Mouse (Mus musculus) limb, embryonic 15.5 days (tissue): ENCODE measurements around the gene Ccdc173. TPM values are rescaled to one million over a fixed set of nuclear protein-coding genes. Genes with fewer than 3 reads are reported as not detected.

ENCODE experiments used
- ATAC-seq: fragments of 200-750 bp; cut with Nextera tagmentation; 2 replicates; pipeline ENCODE4 v1.8.0; 2017; ENCODE audit warnings: low read depth, moderate TSS enrichment; ENCODE audit not compliant: insufficient number of reproducible peaks, low FRiP score, low TSS enrichment
- H3K27ac ChIP-seq: fragments of 300-500 bp; sonication (generic); 2 replicates; pipeline ENCODE4 v1.5.1; 2015; ENCODE audit warnings: moderate library complexity, mild to moderate bottlenecking, inconsistent platforms
- H3K27me3 ChIP-seq: fragments of 300-500 bp; sonication (generic); 2 replicates; pipeline ENCODE4 v1.6.1; 2015; ENCODE audit warnings: inconsistent platforms
- H3K36me3 ChIP-seq: fragments of 300-500 bp; sonication (generic); 2 replicates; pipeline ENCODE4 v1.6.1; 2015; ENCODE audit warnings: inconsistent platforms
- H3K4me1 ChIP-seq: fragments of 300-500 bp; sonication (generic); 2 replicates; pipeline ENCODE4 v1.6.1; 2015; ENCODE audit warnings: inconsistent platforms
- H3K4me2 ChIP-seq: fragments of 300-500 bp; sonication (generic); 2 replicates; pipeline ENCODE4 v1.6.1; 2015; ENCODE audit warnings: mild to moderate bottlenecking, inconsistent platforms
- H3K4me3 ChIP-seq: fragments of 300-500 bp; sonication (generic); 2 replicates; pipeline ENCODE4 v1.5.1; 2015; ENCODE audit warnings: mild to moderate bottlenecking, inconsistent platforms
- H3K9ac ChIP-seq: fragments of 300-500 bp; sonication (generic); 2 replicates; pipeline ENCODE4 v1.6.1; 2015; ENCODE audit warnings: inconsistent platforms
- H3K9me3 ChIP-seq: fragments of 300-500 bp; sonication (generic); 2 replicates; pipeline ENCODE4 v1.6.1; 2016; ENCODE audit warnings: inconsistent platforms
- WGBS: fragments of 180-500 bp; shearing (Covaris S2); methylation state at CpG from one replicate; pipeline ENCODE4 v1.1.7; 2015; 5-methylcytosine and 5-hydroxymethylcytosine counted together
- polyA plus RNA-seq: library from polyadenylated mRNA; unstranded; fragments of >200 nt; fragmentation: Nextera tagmentation; extraction: Ambion mirVana; gene quantifications from 2 replicates; pipeline ENCODE4 v1.2.1, GENCODE M21; 2015

The Ccdc173 gene
- polyA plus RNA-seq, 1 experiment from 2014 or later = 1.5 TPM

DNA sequence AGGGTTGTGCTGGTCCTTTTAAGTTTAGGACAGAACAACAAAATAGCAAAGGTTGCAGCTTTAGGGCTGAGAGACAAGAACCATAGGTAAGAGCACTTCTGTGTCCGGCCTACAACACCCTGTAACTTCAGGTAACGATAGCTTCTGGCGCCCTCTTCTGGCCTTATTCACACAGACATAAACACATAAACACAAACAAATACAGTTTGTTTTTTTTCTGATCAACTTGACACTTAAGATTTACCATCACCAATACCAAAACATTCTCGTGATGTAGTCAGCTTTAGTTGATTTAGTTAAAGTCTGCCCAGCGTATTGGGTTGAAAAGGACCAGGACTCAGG is 10.6 kb downstream of the Ccdc173 start:
- no peak for ATAC-seq
- Histone ChIP-seq H3K27ac (no peak overlapping the region), H3K4me2 (no peak overlapping the region), H3K27me3 (no peaks in the 10 kb centered on the region), H3K9me3 (no peaks in the 10 kb centered on the region), H3K4me1 (no peaks in the 10 kb centered on the region), H3K4me3 (no peak overlapping the region), H3K9ac (no peak overlapping the region), H3K36me3 (peaks cover 4% of the 10 kb centered on the region; the same call in 1 of the 2 replicates)
- WGBS = 44% methylated on average over 5 of the region's 5 CpGs

DNA sequence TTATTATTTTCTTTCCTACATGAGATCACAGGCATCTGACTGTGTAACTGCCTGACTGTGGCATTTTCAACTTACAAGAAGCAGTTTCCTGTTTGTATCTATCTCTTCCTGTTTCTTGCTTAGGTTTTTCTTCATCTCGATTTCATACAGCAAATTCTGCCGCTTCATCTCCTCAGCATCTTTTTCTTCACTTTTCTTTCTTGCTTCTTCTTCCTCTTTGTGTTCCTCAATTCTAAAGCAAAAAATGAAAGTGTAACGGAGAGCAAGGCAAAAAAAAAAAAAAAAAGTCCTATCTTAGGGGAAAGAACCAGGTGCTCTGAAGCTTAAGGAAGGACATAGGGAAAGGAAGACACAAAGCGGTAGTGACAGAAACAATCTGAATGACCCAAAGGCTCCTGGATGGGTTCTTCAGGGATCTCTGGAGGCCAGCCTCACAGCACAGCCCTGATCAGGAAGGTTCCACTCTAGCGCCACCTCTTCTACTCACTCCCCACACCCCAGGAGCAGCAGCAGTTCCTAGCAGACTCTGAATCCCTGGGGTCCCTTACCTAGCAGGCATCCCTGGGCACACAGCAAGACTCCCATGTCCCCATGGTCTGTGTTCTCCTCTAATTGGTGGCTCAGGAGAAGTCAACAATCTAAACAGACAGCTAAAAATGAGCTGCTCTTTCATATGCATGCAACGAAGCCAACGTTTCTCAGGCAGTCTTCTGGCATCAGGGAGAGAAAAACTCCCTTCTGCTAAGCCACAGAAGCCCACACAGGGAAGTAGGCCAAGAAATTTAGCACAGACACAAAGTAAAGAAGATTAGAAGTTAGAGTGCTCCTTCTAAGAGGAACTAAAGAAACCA is 11.2 kb downstream of the Ccdc173 start:
- Histone ChIP-seq H3K9me3 (no peaks in the 10 kb centered on the region), H3K36me3 (peaks cover 4% of the 10 kb centered on the region; the same call in 1 of the 2 replicates), H3K4me1 (no peaks in the 10 kb centered on the region), H3K9ac (no peak overlapping the region), H3K27ac (no peak overlapping the region), H3K4me2 (no peak overlapping the region), H3K4me3 (no peak overlapping the region), H3K27me3 (no peaks in the 10 kb centered on the region)
- no peak for ATAC-seq
- WGBS = 66% methylated on average over 7 of the region's 7 CpGs

DNA sequence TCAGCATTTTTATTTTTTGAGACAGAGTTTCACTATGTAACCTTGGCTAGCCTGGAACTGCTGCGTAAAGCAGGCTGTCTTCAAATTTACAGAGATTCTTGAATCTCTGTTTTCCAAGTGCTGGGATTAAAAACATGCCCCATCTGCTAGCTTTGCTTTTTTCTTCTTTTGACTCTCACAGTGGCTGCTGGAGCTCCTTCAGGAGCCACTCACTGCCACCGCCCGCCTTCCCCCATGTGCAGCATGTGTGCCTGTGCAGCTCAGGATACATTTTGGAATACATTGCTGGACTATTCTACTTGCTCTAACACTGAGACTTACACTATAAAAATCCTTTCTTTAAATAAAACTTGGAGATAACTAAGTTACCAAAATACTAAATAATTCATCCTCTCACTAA is 16.0 kb downstream of the Ccdc173 start:
- H3K4me3 ChIP-seq = no peak overlapping the region
- no peak for ATAC-seq
- H3K4me1 ChIP-seq = no peaks in the 10 kb centered on the region
- H3K9me3 ChIP-seq = no peaks in the 10 kb centered on the region
- no peak overlapping the region for H3K27ac ChIP-seq
- H3K4me2 ChIP-seq = no peak overlapping the region
- H3K27me3 ChIP-seq = no peaks in the 10 kb centered on the region
- no peaks in the 10 kb centered on the region for H3K36me3 ChIP-seq
- WGBS = 91% methylated on average over 3 of the region's 3 CpGs
- no peak overlapping the region for H3K9ac ChIP-seq

DNA sequence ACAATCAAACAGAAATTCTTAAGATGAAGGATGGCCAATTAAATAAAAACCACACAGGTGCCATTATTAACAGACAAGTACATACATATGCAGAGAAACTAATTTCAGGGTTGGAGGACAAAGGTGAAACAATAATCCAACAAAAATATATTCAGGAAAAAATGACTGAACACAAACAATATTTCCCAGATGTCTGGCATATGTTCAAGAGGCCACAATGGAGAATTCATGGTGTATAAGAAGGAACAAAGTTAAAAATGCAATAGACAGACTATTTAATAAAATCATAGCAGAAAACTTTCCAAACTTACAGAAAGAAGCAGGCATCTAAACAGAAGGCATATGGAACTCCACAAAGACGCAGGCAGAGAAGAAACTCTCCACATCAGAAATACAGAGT is 24.7 kb downstream of the Ccdc173 start:
- no peaks in the 10 kb centered on the region for H3K27me3 ChIP-seq
- H3K4me3 ChIP-seq = no peak overlapping the region
- no peaks in the 10 kb centered on the region for H3K9me3 ChIP-seq
- 65% methylated on average over 1 of the region's 1 CpGs for WGBS
- 0 out of 2 replicates have a peak overlapping the region, but pooled peaks have one; percentile 5 for H3K27ac ChIP-seq
- no peaks in the 10 kb centered on the region for H3K4me1 ChIP-seq
- no peak overlapping the region for H3K4me2 ChIP-seq
- H3K36me3 ChIP-seq = 0 out of 2 replicates have a peak, but pooled peaks cover 2% of the 10 kb centered on the region
- no peak overlapping the region for H3K9ac ChIP-seq
- ATAC-seq = no peak

DNA sequence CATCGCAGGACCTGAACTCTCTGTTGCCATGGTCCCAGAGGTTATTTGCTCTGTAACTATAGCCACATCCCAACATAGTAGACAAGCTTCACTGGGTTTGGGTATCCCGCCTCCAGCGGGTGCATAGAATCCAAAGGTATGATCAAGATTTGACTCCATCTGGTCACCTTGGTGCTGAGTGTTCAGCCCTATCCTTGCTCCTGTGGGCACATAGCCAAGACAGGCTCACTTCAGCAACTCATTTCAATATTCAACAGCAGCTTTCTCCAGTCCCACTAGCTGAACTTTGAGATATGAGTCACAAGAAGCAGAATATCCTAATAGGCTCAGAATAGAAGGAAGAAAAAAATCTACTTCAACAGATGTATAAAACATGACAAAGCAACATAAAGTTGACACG is 26.0 kb downstream of the Ccdc173 start:
- ATAC-seq = no peak
- Histone ChIP-seq H3K36me3 (0 out of 2 replicates have a peak, but pooled peaks cover 2% of the 10 kb centered on the region), H3K4me2 (no peak overlapping the region), H3K9me3 (no peaks in the 10 kb centered on the region), H3K4me3 (no peak overlapping the region), H3K9ac (no peak overlapping the region), H3K27me3 (no peaks in the 10 kb centered on the region), H3K4me1 (no peaks in the 10 kb centered on the region), H3K27ac (no peak overlapping the region)
- 92% methylated on average over 4 of the region's 4 CpGs for WGBS

DNA sequence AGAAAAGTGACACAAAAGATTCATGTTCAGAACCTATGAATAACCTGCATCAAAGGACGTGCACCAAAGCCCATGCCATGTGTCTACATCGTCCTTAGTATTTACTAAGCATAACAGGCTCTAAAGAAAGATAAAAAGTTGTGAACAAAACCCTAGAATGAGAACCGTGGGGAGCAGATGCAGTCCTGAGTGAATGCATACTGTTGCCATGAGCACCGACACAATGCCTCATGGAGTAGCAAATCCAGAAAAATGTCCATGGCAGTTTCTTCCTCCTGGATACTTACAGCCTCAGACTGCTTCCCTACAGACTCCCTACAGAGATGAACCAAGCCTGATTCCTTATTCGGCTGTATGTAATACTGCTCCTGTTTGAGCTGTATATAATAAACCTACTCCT is 28.4 kb downstream of the Ccdc173 start:
- H3K4me2 ChIP-seq = no peak overlapping the region
- H3K9me3 ChIP-seq = no peaks in the 10 kb centered on the region
- no peak overlapping the region for H3K27ac ChIP-seq
- ATAC-seq = no peak
- 0 out of 2 replicates have a peak, but pooled peaks cover 2% of the 10 kb centered on the region for H3K36me3 ChIP-seq
- H3K9ac ChIP-seq = no peak overlapping the region
- WGBS = 81% methylated on average over 5 of the region's 5 CpGs
- no peaks in the 10 kb centered on the region for H3K4me1 ChIP-seq
- no peaks in the 10 kb centered on the region for H3K27me3 ChIP-seq
- no peak overlapping the region for H3K4me3 ChIP-seq

DNA sequence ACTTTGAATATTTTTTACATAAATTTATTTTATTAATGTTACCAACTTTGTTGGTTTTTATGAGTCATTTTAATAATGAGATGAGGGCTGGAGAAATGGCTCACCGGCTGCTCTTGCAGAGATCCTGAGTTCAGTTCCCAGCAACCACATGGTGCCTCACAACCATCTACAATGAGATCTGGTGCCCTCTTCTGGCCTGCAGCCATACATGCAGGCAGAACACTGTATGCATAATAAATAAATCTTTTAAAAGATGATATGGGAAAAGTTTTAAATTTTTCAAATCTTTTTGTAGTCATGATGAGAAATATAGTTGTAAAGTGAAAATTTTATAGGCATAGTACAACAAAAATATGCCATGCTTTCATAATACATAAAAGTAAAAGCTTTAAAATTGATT is 44.3 kb downstream of the Ccdc173 start:
- Histone ChIP-seq H3K4me3 (no peak overlapping the region), H3K4me2 (no peak overlapping the region), H3K36me3 (peaks cover 54% of the 10 kb centered on the region), H3K27ac (no peak overlapping the region), H3K9ac (no peak overlapping the region), H3K9me3 (no peaks in the 10 kb centered on the region), H3K4me1 (no peaks in the 10 kb centered on the region), H3K27me3 (no peaks in the 10 kb centered on the region)
- no peak for ATAC-seq
- WGBS = 84% methylated on average over 1 of the region's 1 CpGs

DNA sequence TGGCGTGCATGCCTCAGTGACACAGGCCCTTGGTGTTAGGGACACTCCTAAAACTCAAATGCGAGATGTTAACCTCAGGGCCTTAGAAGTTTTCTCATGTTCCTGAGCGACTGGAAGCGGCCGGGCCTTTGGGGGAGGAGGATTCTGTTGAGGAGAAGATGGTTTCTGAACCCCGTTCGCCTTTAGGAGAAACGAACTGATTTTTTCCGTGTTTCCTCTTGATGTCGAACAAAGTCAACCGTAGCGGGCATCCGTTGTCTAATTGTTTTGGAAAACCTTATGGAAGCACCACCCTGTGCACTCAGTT is 65.9 kb downstream of the Ccdc173 start:
- Histone ChIP-seq H3K36me3 (no peaks in the 10 kb centered on the region), H3K9ac (peak overlapping the region; percentile 91), H3K27me3 (no peaks in the 10 kb centered on the region), H3K27ac (peak overlapping the region; percentile 93), H3K4me3 (peak overlapping the region; percentile 99), H3K9me3 (no peaks in the 10 kb centered on the region), H3K4me1 (peaks cover 11% of the 10 kb centered on the region), H3K4me2 (peak overlapping the region; percentile 69)
- under 1% methylated on average over 13 of the region's 13 CpGs for WGBS
- no peak for ATAC-seq

DNA sequence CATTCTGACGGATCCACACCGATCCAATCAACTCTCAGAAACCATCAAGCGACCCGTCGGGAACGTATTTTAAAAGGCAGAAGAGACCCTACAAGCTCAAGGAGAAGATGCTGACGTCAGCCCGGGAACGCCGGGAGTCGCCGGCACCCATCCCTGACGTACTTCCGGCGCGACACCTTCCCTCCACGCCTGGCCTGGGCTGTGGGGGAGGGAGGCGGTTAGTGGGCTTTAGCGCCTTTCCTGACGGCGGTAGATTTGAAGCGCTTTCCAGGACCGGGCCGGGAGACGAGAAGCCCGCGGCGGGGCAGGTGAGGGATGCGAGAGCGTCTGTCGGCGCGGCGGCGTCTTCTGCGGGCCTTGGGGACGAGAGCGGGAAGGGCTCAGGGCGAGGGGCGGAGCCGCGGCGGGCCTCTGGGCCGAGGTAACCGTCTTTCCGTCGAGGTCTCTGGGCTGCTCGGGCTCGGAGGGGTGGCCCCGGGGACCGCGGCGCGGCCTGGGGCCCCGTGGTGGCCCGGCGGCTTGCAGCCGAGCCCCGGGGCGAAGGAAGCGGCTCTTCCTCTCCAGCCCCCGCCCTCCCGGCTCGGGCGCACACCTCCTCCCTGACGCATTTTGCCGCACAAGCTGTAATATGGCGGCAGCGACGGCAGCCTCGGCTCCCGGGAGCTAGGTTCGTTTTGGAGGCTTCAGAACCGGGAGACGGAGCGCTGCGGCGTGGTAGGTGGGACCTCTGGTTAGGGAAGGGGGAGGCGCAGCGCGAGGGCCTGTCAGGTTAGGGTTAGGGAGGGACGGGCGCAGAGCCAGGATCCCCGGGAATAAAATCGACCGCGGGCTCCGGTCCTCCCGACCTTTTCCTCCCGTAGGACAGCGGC is 66.5 kb downstream of the Ccdc173 start:
- Histone ChIP-seq H3K4me2 (peak overlapping the region; percentile 69), H3K4me3 (peak overlapping the region; percentile 99), H3K27ac (peak overlapping the region; percentile 93), H3K27me3 (no peaks in the 10 kb centered on the region), H3K9me3 (no peaks in the 10 kb centered on the region), H3K4me1 (peaks cover 11% of the 10 kb centered on the region), H3K36me3 (no peaks in the 10 kb centered on the region), H3K9ac (peak overlapping the region; percentile 91)
- under 1% methylated on average over 89 of the region's 91 CpGs for WGBS
- peak; percentile 91 for ATAC-seq

DNA sequence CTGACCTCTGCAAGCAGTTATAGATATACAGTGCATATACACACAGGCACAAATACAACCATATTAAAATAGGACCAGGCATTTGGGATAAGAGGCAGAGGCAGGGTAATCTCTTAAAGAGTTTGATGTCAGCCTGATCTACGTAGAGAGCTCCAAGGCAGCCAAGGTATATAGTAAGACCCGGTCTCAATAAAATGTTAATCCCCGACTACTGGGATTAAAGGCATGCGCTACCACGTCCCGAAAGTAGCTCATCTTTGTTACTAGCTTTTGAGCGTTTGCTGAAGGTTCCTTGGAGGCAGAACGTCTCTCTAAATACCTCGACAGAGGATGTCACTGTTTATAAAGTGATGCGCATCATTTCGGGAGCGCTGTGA is 67.1 kb downstream of the Ccdc173 start, which contains the start of gene Ppig:
Ppig (plus strand) TSS at position 273 of the 377 bp plus-strand sequence.
- Histone ChIP-seq H3K9ac (peak within 1 kb of the TSS; percentile 91), H3K4me1 (peaks cover 11% of the 10 kb centered on the region), H3K36me3 (no peaks in the 10 kb centered on the region), H3K27me3 (no peaks in the 10 kb centered on the region), H3K4me3 (peak within 1 kb of the TSS; percentile 99), H3K9me3 (no peaks in the 10 kb centered on the region), H3K27ac (peak within 1 kb of the TSS; percentile 93), H3K4me2 (peak within 1 kb of the TSS; percentile 69)
- 5% methylated on average over 12 of the region's 12 CpGs for WGBS
- no peak for ATAC-seq

DNA sequence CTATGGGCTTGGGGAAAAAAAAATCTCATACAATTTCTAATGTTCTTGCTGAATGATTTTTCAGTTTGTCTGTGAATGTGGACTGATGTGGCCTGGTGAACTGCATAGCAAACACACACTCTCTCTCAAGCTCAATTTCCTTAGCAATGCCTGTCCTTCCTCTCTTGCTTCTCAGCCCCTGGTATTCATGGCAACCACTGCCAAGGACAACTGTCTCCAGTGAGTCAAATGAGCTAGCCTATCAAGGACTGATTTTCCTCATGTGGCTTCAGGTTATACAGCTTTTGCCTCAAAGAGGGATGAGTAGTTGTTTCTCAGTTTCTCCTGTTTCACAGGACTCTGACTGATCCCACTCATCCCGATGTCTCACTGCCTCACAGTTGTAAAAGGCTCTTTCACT is 70.3 kb downstream of the Ccdc173 start:
- no peak for ATAC-seq
- peaks cover 5% of the 10 kb centered on the region; the same call in 1 of the 2 replicates for H3K4me1 ChIP-seq
- H3K4me3 ChIP-seq = no peak overlapping the region
- no peaks in the 10 kb centered on the region for H3K9me3 ChIP-seq
- 75% methylated on average over 1 of the region's 1 CpGs for WGBS
- H3K4me2 ChIP-seq = no peak overlapping the region
- H3K27ac ChIP-seq = no peak overlapping the region
- H3K27me3 ChIP-seq = no peaks in the 10 kb centered on the region
- no peak overlapping the region for H3K9ac ChIP-seq
- H3K36me3 ChIP-seq = no peaks in the 10 kb centered on the region

DNA sequence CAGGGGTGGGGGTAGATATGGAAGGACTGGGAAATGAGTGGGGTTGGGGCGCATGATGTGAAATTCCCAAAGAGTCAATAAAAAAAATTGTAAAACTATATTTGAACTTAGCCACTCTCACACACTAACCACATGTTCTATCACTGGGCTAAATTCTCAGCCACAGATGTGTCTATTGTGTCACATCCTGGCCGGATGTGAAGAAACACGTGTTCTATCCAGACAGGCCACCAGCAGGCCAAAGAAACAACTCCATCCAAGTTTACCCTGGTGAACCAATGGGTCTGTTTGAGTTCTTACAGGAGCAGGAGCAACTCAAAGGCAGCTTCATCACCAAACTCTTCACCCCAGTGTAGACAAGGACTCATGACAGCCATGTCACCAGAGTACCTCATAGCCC is 72.9 kb downstream of the Ccdc173 start:
- 65% methylated on average over 3 of the region's 3 CpGs for WGBS
- Histone ChIP-seq H3K27me3 (no peaks in the 10 kb centered on the region), H3K9me3 (no peaks in the 10 kb centered on the region), H3K4me2 (no peak overlapping the region), H3K9ac (no peak overlapping the region), H3K4me3 (no peak overlapping the region), H3K27ac (no peak overlapping the region), H3K36me3 (no peaks in the 10 kb centered on the region), H3K4me1 (peaks cover 7% of the 10 kb centered on the region; the same call in 1 of the 2 replicates)
- no peak for ATAC-seq
